Mouse (Mus musculus) 3T3-L1 (cell line): ENCODE data around the gene Gm21863.
"Not testable (repeated sequence)": the region's sequence is repeated elsewhere in the genome, so short reads cannot be mapped to it uniquely, and the experiment has no call there.

Source experiments
- DNase-seq: peaks from one replicate; pipeline ENCODE4 v3.0.0-alpha.2; 2015; ENCODE audit warnings: low read depth, low spot score

Gm21863 gene

GRCm38 (mm10) chr12:19953869-19954555, at the start of gene Gm21863:
Gm21863 (plus strand) TSS chr12:19954505.
- DNase-seq, result not testable (repeated sequence)

GRCm38 (mm10) chr12:19928049-19928448, 26.3 kb upstream of the Gm21863 start:
- DNase-seq, result peak; percentile 70
